Mouse (Mus musculus) hindbrain, embryonic 10.5 days (tissue): ENCODE results near the gene Chrna7. TPM values are rescaled to one million over a fixed set of nuclear protein-coding genes. Genes with fewer than 3 reads are reported as not detected.

Source experiments
- polyA plus RNA-seq: library from polyadenylated mRNA; unstranded; fragments of >200 nt; fragmentation: Nextera tagmentation; extraction: Ambion mirVana; gene quantifications from 2 replicates; pipeline ENCODE4 v1.2.1, GENCODE M21; 2016

Gene Chrna7
- polyA plus RNA-seq, 1 experiment from 2014 or later = 6.2 TPM

Other genes with a start within 250 kb of the Chrna7 start
- gene Otud7a, start 232.2 kb upstream of the Chrna7 start, polyA plus RNA-seq = 1.6 and 2.6 TPM in 2 replicates